Mouse (Mus musculus) cerebellum, adult 11 months (tissue): ENCODE results near the gene Pcdh9.

Source experiments
- DNase-seq: peaks from one replicate; pipeline ENCODE4 v3.0.0; 2022

The Pcdh9 gene

GRCm38 (mm10) chr14:93545575-93545974 lies 344.9 kb downstream of the Pcdh9 start:
- no peak for DNase-seq

- DNase-seq: peak; percentile 15
Measured at GRCm38 (mm10) chr14:93543970-93544627, 346.4 kb downstream of the Pcdh9 start.

GRCm38 (mm10) chr14:93543561-93543960 lies 346.9 kb downstream of the Pcdh9 start:
- DNase-seq: peak; percentile 17

GRCm38 (mm10) chr14:93534928-93535327 lies 355.6 kb downstream of the Pcdh9 start:
- no peak for DNase-seq

- DNase-seq: no peak
Measured at GRCm38 (mm10) chr14:93523430-93523829, 367.0 kb downstream of the Pcdh9 start.

- no peak for DNase-seq
Measured at GRCm38 (mm10) chr14:93520166-93520565, 370.3 kb downstream of the Pcdh9 start.

GRCm38 (mm10) chr14:93516679-93517078 lies 373.8 kb downstream of the Pcdh9 start:
- no peak for DNase-seq

GRCm38 (mm10) chr14:93506107-93506506 lies 384.4 kb downstream of the Pcdh9 start:
- no peak for DNase-seq

- DNase-seq: peak; percentile 86
Measured at GRCm38 (mm10) chr14:93498813-93499690, 391.4 kb downstream of the Pcdh9 start.

GRCm38 (mm10) chr14:93474991-93475390 lies 415.5 kb downstream of the Pcdh9 start:
- peak; percentile 64 for DNase-seq

GRCm38 (mm10) chr14:93472494-93472893 lies 418.0 kb downstream of the Pcdh9 start:
- no peak for DNase-seq

- DNase-seq: no peak
Measured at GRCm38 (mm10) chr14:93463360-93463892, 427.1 kb downstream of the Pcdh9 start.

- DNase-seq: no peak
Measured at GRCm38 (mm10) chr14:93450930-93451665, 439.4 kb downstream of the Pcdh9 start.

- DNase-seq: no peak
Measured at GRCm38 (mm10) chr14:93441852-93442251, 448.6 kb downstream of the Pcdh9 start.

GRCm38 (mm10) chr14:93437226-93437625 lies 453.3 kb downstream of the Pcdh9 start:
- peak; percentile 9 for DNase-seq

GRCm38 (mm10) chr14:93416752-93417151 lies 473.7 kb downstream of the Pcdh9 start:
- peak; percentile 8 for DNase-seq

- DNase-seq: peak; percentile 10
Measured at GRCm38 (mm10) chr14:93415496-93415895, 475.0 kb downstream of the Pcdh9 start.

- DNase-seq: no peak
Measured at GRCm38 (mm10) chr14:93409314-93409713, 481.2 kb downstream of the Pcdh9 start.

GRCm38 (mm10) chr14:93407747-93408146 lies 482.7 kb downstream of the Pcdh9 start:
- DNase-seq: no peak

- no peak for DNase-seq
Measured at GRCm38 (mm10) chr14:93385090-93385489, 505.4 kb downstream of the Pcdh9 start.

- DNase-seq: no peak
Measured at GRCm38 (mm10) chr14:93381163-93381562, 509.3 kb downstream of the Pcdh9 start.

- DNase-seq: no peak
Measured at GRCm38 (mm10) chr14:93380757-93381156, 509.7 kb downstream of the Pcdh9 start.

- DNase-seq: no peak
Measured at GRCm38 (mm10) chr14:93376159-93376558, 514.3 kb downstream of the Pcdh9 start.
